Mouse (Mus musculus): ENCODE results near the gene Hlf.

The Hlf gene

DNA sequence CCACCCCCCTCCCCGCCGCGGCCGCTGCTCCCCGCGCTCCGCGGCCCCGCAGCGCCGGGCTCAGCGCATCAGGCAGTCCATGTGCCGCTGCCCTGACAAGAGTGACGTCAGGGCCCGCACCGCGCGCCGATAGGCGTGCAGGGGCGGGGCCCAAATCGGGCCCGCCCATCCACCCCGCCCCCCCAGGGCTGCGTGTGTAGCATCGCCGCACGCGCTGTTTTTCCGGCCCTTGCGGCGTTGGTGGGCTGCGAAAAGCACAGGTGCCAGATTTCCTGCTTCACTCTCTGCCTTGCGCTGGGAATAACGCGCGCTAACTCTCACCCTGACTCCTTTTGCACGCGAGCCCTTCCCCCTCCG is at the start of gene Hlf:
Gene Hlf (minus strand): TSS at position 79 of the 357 bp plus-strand sequence.
- peak; percentile 92 to 96 for DNase-seq (ENCODE audit: inconsistent age in 2 of 2, low spot score in 1 of 2)

DNA sequence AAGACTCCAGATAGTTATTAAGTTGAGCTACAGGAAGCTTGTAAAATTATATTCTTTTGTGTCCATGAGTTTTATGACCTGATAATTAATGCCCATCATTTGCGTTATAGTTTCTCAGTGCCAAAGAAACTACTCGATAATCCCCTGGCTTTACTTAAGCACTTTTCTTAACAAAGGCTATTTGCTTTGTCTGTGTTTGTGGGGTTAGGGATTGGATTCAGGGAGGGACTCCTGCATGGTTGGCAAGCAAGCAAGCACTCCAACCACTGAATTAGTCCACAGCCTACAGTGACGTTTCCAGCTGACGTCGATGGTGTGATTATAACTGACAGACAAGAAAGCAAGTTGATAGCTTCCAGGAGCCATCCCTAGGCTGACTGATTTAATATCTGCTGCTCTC is 48.1 kb upstream of the Hlf start:
- no peak for DNase-seq (ENCODE audit: inconsistent age in 2 of 2, low spot score in 1 of 2)

DNA sequence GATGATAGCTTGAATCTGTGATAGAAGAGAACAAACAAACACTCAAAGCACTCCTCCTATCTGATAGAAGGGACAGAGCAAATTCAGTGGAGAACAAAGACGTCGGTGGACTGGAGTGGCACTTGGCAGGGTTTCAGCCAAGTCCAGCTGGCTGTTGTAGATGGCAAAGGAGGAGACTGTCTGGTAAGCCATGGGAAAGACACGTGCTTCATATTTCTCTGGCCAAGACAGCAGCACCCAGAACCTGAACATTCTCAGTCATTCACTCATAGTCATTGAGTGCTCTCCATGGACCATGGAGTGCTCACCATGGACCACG is 34.5 kb upstream of the Hlf start:
- no peak for DNase-seq (ENCODE audit: inconsistent age in 2 of 2, low spot score in 1 of 2)

DNA sequence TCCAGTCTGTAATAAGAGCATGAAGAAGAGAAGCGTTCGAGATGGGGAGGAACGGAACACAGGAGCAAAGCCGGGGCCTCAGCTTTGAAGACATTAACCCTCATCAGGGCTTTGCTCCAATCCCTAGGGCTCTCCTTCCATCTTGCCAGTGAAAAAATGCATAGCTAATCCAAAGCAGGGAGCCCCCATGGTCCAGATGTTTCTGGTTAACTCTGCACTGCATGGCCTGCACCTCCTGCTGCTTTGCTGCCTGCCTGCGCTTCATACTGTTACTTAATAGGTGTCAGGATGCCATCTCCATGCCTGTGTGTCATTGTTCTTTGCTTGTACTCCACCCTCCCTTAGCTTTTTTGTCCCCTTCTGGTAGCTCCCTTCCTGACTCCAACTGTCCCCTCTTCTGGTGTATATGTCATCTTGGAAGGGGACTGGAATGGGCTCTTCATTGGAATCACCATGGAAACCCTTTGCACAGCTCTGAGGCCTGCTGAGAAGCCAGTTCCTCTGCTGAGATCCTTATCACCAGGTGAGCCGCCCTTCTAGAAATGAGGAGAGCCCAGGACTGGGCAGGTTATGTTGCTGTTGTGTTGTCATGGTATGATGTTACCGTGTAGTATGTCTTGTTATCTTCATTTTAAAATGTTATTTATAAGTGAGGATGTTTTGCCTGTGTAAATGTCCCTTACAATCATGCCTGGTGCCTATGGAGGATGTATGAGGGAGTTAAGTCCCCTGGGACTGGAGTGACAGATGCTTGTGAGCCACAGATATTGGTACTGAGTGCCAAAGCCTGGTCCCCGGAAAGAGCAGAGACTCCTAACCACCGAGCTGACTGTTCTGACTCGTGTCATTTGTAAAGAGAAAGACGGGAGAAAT is 33.9 kb upstream of the Hlf start:
- no peak for DNase-seq (ENCODE audit: inconsistent age in 2 of 2, low spot score in 1 of 2)

DNA sequence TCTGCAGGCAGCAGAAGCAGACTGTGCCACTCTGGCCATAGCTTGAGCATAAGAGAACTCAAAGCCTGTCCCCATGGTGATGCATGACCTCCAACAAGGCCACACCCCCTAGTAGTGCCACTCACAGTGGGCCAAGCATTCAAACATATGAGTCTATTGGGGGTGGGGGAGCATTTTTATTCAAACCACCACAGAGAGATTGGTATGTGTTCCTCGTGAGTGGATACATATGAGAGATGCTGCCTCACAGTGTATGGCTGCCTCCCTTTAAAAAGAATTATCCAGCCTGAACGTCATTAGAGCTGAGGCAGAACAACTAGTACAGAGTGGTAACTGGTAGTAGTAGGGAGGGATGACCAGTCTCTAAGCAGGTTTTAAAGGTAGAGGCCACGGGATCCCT is 33.2 kb upstream of the Hlf start:
- no peak for DNase-seq (ENCODE audit: inconsistent age in 2 of 2, low spot score in 1 of 2)

DNA sequence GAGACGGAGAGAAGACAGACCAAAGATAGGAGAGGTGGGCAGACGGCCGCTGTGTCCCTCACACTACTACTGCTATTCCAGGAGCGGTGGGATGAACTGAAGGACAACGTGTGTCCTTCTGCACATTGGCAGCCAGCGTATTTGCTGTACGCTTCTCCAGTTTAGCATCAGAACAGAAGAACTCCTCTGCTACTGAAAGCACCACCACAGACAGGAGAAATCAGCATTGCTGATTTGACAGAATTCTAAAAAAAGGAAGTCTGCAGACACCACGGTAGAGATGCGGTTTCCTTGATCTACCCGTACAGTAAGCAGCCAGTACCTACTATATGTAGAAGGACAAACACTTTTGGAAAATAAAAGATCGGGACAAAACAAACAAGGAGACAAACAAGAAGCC is 29.0 kb upstream of the Hlf start:
- DNase-seq (ENCODE audit: inconsistent age in 2 of 2, low spot score in 1 of 2), result no peak

DNA sequence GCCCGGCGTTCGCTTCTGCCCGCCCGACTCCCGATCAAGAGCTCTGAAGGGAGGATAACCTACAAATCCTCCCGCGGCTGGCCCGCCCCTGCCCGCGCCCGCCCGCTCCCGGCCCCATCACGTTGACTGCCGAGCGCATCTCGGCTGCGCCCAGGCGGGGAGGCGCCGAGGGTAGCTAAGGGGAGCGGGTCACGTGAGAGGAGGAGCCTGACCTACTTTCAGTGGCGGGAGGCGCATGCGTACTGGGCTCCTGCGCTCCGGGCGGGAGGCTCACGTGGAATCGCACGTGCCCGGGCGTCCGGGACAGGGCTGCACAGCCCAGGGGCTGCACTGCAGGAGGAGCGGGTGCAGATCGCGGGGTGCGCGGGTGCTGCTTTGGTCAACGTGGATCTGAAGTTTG is 27.2 kb upstream of the Hlf start:
- peak; percentile 99 to 100 for DNase-seq (ENCODE audit: inconsistent age in 2 of 2, low spot score in 1 of 2)

DNA sequence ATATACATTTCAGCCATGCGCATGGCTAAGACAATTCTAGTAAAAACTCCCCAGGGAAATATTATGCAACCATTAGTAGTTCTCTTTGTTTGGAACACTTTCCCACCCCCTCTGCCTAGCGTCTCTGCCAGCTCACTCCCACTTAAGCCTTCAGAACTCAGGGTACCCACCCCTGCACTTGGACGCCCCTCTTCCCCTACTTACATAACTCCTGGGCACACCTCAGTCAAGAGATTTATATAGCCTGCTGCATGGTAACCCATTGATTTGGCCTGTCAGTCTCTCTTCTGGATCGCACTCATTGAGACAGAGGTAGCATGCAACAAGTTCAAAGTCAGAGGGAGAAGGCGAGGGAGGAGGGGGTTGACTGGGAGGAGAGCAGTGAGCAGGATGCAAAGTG is 26.3 kb upstream of the Hlf start:
- DNase-seq (ENCODE audit: inconsistent age in 2 of 2, low spot score in 1 of 2), result peak; percentile 9 to 38

DNA sequence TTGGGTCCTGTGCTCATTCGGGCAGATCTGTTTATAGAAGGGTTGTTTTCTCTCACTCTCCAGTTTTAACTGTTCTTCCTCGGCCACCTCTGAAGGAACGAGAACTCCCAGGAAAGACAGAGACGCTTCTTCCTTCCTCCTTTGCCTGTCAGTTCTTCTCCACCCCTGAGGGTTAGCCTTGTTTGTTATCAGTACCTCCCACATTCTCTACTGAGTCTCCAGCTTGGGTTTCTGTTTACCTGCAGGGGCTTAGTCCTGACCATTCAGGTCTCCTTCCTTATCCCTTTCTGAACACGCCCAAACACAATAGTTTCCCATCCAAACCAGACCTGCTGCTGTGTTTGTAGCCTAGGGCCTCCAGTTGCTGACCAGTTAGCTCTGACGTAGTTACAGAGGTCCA is 8.2 kb upstream of the Hlf start:
- DNase-seq (ENCODE audit: inconsistent age in 2 of 2, low spot score in 1 of 2), result no peak

DNA sequence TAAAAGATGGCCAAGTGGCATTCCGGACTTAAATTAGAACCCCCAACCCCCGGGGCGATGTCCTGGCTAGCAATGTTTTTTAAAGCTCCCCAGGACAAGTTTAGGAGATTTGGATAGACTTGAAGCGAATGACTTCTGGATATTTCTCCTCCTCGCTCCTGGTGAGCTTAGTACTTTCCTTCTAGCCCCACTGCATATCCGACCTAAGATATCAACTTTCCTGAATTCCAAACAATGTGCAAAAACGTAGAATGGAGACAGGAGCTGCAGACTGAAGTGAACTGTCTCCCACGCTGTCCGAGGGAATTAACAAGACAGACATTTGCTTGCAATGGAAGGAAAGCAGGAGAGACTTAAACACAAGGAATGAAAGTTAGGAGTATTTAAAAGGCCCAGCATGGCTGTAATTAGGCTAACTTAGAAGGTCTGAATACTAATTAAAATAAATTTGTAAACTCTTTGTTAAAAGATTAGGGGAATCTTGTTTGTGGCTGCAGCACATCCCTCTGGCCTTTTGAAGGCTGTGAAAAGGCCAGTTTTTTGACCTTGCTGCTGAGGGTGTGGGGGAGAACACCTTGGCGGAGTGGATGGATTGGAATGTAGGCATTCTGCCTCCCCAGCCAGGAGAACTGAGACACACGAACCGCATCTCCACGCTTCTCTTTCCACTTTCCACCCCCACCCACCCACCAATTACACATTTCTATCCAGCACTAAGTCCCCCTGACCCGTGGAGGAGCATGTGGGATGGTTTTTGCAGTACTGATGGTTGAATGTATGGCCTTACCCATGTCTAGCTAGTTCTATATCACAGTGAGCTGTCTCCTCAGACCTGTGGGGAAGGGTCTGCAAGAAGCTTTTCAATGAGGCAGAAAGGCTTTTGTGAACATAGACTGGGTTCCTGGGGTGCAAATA is 833 bp upstream of the Hlf start:
- DNase-seq (ENCODE audit: inconsistent age in 2 of 2, low spot score in 1 of 2), result no peak

DNA sequence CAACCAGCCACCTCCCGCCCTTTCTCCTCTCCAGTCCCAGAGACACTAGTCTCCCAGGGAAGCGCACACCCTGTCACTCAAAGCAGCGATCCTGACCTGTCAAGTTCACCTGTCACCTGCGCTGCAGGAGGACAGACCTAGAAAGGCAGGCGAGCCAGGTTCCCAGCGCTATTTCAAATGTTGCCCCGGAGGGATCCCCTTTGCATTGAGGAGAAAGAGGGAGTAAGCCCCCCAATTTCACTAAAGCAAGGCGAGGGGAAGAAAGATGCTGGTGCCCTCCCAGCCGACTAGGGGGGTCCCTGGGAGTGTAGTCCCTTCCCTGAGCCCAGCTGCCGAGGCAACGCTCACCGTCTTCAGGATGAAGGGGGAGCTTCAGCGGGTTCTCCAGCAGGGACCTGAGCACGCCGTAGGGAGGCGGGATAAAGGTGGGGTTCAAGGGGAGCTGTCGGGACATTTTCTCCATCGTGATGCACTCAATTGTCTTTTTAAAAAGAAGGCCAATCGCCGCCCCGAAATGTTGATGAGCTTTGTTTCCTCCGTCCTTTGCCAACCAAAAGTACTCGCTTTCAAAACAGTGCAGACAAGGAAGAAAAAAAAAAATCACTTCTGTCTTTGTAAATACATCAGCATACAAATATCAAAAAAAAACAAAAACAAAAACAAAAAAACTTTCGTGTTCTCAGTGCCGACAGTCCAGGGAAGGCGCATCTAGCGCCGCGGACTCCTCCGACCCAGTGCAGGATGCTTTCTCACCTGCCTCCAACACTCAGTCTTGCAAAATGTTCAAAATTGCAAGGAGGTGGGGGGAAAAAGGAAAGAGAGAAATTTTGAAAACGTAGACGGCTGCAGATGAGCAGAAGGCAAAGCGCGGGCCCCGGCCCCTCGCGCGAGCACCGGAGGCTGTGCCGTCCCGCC is 536 bp downstream of the Hlf start:
- DNase-seq (ENCODE audit: inconsistent age in 2 of 2, low spot score in 1 of 2), result peak; percentile 44 to 70

DNA sequence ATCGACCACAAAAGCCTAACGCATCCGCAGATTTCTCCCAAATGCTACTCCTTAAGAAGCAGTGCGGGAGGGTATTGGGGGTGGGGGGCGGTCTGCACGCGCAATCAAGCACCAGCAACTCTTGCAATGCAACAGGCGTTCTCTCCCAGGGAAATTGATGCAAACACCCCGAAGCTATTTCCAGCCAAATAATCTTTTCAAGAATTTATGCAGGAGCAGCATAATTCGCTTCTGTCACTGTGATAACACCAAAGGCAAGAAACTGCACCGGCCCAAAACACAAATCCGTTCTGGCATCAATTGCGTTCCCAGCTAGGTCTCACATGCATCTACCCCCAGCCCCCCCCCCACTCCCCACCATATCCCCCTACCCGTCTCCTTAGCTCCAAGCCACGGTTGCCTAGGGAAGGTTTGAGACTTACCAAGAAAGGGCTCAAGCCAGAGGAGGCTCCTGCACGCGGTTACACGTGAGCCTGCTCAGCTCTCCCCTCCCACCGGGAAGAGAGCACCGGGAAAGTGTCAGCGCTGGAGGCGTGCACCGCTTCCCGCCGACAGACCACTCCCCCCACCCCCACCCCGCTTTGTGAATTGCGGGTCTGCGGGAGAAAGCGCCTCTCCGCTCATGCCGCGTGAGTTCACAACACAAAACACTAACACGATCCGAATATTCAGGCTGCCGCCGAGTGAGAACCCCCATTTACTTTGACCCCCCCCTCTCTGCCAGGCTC is 1.4 kb downstream of the Hlf start:
- peak; percentile 57 to 75 for DNase-seq (ENCODE audit: inconsistent age in 2 of 2, low spot score in 1 of 2)

DNA sequence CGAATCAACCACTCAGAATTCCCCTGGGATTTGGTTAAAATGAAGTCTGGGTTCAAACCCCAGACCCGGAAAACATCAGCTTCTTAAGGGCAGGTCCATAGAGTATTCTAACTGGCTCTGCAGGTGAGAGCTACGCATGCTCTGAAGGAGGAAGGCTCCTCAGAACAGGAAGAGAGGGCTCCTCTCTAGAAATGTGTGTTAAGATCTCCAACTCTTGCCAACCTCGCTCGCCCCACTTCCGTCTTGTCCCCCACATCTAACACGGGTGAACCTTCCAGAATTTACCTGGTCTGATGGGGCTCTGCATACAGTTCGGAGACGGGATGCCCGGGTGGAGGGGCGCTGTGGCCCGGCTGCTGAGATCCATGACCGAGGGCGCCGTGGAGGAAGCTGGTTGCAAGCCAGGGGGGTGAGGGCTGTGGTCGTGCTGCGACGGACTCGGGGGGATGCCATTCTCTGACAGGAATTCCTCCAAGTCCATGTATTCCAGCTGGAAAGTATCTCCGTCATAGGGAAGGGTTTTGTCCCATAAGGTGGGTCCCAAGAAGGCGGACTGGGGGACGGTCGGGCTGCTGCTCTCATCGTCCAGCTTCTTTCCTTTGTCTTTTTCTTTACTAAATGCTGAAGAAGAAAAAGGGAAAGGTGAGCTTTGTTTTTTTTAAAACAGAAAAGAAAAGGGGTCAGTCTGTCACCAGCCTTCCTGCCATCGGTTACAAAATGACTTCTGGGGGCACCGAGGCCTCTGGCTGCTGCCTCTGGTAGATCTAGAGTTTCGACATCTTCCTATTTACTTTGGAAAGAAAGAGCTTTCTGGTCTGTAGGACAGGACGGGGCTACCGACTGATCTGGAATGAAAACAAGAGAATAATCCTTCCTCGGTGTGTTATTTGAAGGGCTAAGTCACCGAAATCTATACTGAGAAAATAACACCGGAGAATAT is 2.9 kb downstream of the Hlf start:
- peak in 1 of 2 experiments; percentile 47 for DNase-seq (ENCODE audit: inconsistent age in 2 of 2, low spot score in 1 of 2)

DNA sequence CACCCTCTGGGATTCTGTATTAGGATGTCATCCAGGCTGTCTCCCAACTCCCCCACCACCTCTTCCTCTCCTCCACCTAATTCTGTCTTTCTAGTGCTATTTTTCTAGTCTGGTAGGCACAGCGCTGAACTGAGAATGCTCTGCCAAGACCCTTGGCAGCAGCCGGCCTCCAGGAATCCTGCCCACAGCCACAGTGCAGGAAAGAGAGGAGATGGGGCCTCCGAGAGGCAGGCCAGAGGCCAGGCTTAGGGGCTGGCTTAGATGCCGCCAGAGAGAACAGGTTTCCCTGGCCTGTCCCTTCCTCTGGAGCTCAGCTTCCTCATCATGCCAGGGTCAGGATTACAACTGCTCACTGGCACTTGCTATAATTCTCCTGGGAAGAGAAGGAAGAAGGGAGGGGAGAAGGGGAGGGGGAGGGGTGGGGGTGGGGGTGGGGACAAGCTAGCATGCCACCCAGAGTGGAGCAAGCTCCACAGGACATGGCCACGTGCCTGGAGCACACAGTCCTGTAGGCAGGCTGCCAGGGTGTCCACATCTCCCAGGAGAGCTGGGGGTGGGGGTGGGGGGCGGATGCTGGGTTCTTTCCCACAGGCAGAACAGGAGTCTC is 8.6 kb downstream of the Hlf start:
- DNase-seq (ENCODE audit: inconsistent age in 2 of 2, low spot score in 1 of 2), result peak; percentile 62 to 80

DNA sequence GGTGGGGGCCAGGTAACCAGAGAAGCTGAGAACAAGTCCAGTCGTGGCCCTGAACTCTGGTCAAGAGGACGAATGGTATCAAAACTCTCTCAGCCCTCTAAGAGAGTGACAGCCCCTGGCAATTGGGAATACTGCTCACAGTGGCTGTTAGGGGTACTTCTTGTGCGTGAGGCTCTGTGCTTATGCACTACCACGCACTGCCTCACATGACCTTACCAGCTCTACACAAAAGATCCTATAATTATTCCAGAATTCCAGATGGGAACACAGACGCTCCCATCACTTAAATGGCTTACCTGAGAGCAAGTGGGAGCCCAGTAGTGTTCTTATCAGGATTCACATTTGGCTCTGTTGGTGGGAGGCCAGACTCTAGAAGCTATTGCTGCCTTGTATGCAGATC is 9.6 kb downstream of the Hlf start:
- no peak for DNase-seq (ENCODE audit: inconsistent age in 2 of 2, low spot score in 1 of 2)

DNA sequence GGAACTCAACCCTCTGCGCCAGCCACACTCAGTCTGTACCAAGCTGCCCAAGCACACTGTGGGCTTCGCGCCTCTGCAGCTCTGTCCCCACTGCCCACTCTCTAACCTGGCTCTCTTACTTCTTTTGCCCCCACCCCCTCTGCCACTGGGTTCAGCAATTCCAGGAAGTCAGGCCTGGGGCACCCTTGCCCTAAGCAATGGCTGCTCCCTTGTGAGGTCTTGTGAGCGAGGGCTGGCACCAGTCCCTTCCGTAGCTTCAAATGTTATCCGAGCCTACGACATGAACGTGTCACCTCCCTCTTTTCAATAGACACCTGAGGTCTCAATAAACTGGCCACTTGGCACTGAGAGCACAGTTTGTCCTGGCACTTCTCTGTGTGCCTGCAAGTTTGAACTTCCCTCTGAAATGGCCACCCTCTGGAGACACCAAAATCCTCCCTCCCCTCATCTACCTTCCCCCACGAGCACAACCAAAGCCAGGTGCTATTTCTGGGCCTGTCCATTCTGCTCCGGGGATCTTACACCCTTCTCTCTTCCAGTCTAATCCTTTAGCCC is 10.5 kb downstream of the Hlf start:
- peak in 1 of 2 experiments; percentile 28 for DNase-seq (ENCODE audit: inconsistent age in 2 of 2, low spot score in 1 of 2)

DNA sequence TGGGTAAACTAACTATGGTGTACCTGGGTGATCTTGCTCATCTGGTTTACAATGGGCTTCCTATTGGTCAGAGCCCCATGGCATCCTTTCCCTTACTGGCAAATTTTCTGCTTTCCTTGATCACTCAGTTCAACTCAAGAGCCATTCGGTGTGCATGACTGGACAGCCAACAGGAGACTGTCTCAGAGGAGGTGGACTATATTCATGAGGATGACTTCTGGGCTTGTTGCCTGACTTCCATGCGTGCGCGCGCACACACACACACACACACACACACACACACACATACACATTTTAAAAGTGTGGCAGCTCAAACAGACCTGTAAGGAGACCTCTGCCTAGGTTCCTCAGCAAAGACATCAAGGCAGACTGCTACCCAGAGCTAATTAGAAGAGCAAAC is 12.7 kb downstream of the Hlf start:
- peak in 1 of 2 experiments; percentile 18 for DNase-seq (ENCODE audit: inconsistent age in 2 of 2, low spot score in 1 of 2)

DNA sequence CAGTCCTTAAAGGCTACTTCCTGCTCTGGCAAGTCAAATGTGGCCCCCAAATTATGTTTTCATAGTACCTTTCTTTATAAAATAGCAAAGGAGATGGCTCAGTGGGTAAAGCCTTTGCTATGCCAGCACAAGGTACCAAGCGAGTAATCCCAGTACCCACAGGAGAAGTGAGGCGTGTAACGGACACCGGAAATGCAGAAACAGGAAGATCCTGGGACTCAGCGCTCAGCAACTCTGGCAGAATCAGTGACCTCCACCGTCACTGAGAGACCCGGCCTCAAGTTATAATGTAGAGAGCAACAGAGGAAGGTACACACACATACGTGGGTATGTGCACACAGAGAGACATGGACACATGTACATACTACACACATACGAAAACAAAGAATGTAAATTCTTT is 14.3 kb downstream of the Hlf start:
- DNase-seq (ENCODE audit: inconsistent age in 2 of 2, low spot score in 1 of 2), result no peak
